Mouse (Mus musculus): ENCODE results near the gene Catsperz.

- TF ChIP-seq POLR2A (IDR thresholded peaks at IDR 0.05; ENCODE audit: control insufficient read depth, extremely low read depth, insufficient read depth, low read length, poor library complexity) (no peak), CTCF (IDR thresholded peaks at IDR 0.05; ENCODE audit: borderline replicate concordance, control insufficient read depth, extremely low read depth, insufficient read depth, low read length, poor library complexity) (no peak)
These were observed 22.1 kb downstream of the Catsperz start for GRCm38 (mm10) chr19:6903031-6903430.
